Mouse (Mus musculus): ENCODE data around the gene Rabggtb.

Gene Rabggtb

DNA sequence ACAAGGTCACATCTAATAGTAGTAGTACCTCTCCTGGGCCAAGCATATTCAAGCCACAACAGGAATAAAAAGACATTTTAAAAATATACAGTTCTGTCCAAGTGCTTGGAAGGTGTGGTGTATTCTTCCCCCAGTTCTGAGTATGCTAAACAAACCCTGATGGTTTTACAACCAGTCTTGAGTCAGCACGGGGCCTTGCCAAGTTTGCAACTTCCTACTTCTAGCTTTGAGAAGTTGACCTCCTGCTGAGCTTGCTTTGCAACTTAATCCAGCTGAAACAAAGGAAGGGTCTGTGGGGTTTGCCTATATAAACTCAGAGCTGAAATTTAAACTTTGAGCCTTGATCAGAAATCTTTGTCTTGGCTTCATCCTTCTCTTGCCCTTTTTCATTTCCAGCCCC, 4.4 kb upstream of the Rabggtb start:
- no peak for DNase-seq

DNA sequence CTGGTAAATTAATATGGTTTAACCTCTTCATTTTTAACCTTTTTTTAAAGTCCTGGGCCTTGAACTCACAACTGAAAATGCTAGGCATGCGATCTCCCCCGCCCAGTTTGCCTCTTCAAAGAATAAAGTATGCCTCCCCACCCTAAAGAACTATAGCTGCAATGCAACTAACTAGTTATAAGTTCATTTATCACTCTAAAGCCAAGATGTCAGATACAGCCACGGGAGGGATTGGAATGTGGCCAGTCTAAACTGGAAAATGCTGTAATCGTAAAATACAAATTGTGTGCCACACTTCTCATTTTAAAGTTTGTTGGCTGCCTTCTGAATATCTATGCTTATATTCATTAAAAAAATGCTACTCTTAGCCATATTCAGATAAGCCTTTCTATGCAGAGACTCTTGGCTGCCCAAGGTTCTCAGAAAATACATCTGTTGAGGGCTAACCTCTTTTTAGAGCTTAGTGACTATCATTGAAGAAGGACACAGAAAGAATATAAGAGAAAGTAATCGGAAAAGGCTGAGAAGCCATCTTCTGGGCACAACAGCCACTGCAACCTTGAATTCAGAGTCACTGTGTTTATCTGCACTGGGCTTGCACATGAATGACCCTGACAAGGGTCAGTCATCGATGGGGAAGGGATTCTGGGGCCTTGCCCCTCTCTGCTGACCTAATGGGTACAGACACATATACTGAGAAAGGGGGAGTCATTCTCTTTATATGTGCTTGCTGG, 868 bp upstream of the Rabggtb start:
- DNase-seq = no peak

DNA sequence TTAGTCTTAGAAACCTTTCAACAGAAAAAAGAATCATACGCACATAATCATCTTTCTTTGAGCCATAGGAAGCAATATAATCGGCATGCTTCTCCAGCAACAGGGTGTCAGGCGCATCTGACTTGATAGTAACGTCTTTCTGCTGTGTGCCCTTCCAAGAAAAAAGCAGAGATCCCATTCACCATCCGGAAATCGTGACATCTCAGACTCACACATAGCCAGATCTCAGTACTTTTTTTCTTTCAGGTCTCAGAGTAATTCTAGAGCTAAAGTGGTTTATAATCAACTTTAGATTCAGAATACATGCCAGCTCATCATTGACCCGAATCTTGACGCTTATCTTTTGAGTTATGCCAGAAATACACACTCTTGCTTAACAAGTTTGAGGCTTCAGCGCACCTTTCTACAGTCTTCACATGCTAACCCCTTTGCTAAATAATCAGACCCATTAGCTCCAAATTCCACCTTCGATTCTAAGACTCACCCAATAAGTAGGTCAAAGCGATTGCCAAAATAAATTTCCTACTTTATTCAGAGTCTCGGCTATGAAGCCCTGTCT, 848 bp downstream of the Rabggtb start:
- DNase-seq = no peak

DNA sequence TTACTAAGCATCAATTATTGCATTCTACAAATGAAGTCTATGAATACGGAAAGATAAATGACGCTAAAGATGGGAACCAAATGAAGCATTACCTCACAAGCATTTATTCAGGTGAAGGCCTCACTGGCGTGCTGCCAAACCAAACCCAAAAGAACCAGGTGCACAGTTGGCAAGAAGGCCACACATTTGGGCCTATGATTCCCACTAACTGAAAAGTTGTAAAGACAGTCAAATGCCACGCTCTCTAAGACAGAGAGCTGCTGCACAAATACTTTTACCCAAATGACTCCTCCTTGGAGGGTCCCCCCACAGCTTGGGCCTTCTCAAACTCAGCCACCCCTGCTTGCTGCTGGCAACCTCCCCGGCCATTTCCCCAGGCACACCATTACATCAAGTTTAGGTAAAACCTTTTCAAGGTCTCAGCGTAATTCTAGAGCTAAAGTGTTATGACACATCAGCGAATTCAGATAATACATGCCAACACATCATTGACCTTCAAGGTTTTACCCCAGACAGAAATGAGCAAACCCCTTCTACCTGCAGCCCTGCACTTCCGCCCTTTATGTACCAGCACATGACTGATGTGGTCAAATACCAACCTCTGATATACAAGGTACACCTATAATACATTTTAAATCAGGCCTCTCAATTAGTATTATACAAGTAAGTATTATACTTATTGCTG, 1.5 kb downstream of the Rabggtb start:
- DNase-seq = no peak

DNA sequence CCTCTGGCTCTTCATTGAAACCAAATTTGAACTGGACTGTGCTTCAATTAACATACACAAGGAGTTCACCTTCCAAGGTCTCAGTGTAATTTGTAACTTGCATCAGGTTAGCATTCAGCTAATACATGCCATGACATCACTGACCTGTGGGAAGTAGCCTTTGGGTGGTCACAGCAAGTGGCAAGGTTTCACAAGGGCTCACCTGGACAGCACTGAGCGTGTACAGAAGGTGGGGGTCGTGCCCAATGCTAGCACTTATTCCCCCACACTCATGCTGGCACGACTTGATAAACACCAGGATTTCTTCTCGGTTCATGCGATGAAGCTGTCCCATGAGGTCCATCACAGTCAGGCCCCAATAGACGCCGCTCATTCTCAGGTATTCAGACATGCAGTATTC, 2.3 kb downstream of the Rabggtb start:
- DNase-seq = no peak

DNA sequence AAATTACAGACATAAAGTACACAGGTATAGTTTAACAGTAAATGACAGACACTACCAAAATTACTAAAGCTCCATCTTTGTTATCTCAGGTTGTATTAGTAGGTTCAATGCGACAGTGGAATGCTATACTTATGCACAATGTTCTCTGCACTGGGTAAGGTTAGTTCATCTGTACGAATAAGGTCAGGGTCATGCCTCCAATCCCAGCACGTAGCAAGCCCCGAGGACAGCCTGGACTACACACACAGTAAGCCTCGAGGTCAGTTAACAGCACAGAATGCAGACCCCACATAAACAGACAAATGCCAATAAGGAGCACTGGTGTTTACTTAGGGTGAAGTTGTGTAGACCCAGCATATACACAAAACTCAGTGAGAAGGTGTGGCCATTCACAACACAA, 3.9 kb downstream of the Rabggtb start:
- DNase-seq = no peak

DNA sequence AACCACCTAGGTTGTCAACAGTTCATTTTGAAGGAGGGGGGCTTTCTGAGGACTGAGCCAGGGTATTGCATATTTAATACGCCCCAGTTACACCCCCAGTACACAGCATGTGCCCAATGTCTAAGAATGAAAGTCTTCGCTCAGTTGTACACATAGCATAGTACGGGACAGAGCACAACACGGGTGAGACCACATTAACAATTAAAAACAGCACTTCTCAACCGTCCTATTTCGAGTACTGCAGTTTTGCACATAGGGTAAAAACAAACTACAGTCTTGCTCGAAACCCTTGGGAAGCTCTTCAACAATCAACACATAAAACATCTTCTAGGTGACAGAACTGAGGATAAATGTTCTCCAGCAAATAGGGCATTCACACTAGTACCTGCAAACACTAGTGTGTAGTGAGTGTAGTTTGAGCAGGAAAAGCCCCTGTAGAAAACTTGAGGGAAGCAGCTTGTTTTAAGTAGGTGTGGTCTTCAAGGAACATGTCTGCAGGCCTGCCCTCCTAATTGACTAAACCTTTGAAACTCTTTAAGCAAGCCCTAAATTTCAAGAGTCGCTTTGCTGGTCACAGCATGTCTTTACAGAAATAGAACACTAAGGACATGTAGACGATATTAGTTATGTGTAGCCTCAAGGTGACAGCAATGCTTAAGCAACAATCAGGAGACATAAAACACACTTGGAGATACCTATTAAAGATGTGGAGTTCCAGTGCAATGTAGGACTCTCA, 6.5 kb downstream of the Rabggtb start, which contains the start of gene Msh4:
Gene Msh4 (minus strand): TSS at position 3 of the 736 bp plus-strand sequence.
- no peak for DNase-seq

DNA sequence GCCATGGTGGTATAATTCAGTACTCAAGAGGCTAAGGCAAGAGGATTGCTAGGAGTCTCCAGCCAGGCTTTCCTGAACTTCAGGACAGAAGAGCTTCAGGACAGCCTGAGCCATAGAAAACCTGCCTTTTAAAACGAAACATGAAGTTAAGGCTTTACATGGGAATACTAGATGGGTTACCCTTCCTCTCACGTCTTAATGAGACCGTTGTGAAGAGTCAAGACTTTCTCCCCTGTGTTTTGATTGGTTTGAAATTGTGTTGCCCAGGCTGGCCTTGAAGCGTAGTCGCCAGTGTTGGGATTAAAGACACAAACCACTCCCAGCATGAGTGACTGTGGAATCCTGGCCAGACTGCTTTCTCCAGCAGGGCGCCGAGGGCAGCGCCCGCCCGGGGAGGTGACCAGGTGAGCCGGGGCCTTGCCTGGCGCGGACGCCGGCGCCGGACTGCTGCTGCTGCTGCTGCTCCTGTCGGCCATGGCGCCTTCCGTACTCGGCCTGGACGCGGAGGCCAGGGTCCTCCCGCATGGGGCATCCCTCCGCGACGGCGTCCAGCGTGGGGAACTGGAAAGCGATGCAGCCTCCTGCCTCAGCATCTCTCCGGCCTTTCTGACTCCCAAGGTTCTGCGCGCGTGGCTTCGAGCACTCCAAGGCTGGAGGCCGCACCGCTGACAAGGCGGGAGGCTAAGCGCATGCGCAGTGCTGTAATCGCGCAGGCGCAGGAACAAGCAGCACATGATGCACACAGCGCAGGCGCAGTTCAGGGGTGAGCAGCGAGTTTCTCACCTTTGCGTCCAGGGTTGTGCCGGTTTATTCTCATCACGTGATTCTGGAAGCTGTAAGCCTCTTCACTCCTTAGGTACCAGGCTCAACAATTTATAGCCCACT, 7.3 kb downstream of the Rabggtb start:
- no peak for DNase-seq

DNA sequence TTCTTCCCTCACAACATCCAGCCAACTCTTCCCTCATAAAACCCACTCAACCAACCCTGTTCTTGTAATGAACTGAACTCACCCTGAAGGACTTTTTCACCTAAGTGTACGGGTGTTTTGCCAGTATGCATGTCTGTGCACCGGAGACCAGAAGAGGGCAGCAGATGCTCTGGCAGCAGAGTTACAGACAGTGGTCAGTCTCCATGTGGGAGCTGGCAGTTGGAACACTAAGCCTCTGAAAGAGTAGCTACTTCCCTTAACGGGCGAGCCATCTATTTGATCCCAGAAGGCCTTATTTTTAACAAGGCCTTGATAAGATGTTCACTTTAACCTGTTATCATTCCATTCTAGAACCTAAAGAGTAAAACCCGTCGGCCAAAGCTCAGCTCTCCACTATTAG, 8.2 kb downstream of the Rabggtb start:
- peak; percentile 27 for DNase-seq

DNA sequence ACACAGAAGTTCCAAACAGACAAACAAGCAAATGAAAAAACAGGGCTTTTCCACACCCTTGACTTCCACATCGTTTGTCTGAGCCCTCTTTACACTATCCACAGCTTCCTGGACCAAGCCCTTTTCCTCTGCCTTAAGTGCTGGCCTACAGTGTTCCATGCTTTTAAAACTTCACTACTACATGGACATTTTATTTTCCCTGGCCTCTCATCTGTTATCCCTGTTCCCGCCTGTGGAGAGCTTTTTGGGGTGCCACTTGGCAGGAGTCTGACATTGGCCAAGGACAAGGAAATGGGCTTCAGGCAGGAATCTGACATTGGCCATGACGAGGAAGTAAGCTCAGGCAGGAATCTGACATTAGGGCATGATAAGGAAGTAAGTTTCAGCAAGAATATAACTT, 10.2 kb downstream of the Rabggtb start:
- DNase-seq = no peak

DNA sequence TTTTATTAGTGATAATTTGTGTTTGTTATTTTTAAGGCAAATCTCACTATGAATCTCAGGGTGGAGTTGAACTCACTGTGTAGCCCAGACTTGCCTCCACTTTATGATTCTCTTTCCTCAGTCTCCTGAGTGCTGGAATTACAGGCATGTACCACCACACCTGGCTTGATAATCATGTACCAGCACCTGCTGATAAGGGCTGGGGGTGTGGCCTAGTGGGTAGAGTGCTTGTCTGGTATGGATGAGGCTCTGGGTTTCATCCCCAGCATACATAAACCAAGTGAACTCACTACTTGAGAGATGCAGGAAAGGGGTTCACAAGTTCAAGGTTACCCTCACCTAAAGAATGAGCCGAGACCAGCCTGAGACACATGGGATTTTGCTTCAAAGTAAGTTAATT, 10.9 kb downstream of the Rabggtb start:
- no peak for DNase-seq

DNA sequence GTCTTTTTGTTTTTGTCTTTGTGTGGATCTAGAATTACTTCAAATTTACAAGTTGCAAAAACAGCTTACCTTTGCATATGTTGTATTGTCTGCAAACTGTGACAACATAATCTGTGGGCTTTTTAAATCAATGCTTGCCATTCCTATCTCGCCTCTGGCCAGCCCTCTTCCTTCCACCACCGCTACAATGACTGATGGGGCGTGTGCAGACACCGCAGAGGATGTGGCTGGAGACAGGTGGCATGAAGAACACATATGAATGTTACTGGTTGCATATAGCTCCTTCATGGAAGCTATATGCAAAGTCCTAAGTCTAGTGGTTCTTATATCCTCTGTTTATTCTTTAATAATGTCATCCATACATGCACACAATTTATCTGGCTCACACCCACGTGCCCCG, 15.6 kb downstream of the Rabggtb start:
- no peak for DNase-seq

DNA sequence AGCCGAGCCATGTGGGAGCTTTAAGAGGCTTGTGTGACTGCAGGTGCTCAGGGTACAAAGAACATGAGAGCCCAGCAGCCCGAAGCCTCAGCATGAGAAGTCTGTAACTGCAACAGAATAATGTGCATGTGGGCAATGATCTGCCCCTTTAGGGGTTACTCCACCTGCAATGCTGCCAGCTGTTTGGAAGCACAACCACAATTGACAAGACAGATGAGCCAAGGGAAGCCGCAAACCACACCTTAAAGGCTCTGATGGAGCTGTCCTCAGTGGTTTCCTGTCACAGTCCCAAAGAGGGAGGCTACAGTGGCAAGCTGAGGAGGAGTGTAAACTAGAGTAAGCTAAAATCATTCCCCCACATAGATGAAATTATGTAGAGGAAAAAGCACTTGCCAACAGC, 17.4 kb downstream of the Rabggtb start:
- DNase-seq = no peak

DNA sequence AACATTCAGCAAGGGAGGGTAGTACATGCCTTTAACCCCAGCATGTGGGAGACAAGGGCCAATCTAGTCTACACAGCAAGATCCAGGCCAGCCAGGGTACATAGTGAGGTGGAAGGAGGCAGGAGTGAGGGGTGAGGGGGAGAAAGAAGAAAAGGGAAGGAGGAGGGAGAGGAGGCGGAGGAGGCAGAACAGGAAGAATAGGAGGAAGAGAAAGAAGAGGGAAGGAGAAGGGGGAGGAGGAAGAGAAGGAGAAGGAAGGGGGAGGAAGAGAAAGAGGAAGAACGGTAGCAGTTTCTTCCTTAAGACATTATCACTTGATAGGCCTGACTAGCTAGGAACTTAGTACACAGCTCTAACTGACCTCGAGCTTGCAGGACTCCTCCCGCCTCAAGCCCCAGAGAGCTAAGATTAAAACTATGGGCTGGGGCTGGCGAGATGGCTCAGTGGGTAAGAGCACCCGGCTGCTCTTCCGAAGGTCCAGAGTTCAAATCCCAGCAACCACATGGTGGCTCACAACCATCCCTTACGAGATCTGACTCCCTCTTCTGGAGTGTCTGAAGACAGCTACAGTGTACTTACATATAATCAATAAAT, 23.5 kb downstream of the Rabggtb start:
- DNase-seq = no peak

DNA sequence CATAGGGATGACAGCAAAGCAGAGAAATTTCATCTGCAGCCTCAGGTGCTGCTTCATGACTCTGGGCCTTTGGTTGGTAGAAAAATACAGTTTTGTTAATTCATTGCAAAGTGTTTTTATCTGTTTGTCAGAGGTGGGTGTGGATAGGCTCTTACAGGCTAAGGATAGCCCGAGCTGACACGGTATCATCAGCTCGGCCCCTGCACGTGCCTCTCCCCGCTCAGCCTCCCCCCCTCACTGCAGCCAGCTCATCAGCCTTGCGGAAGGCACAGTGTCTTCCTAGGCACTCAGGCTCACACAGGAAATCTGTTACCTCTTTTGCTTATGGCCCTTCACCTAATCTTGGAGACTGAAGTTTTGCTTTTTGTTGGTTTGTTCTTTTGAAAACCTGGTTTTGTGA, 24.7 kb downstream of the Rabggtb start:
- DNase-seq = no peak

DNA sequence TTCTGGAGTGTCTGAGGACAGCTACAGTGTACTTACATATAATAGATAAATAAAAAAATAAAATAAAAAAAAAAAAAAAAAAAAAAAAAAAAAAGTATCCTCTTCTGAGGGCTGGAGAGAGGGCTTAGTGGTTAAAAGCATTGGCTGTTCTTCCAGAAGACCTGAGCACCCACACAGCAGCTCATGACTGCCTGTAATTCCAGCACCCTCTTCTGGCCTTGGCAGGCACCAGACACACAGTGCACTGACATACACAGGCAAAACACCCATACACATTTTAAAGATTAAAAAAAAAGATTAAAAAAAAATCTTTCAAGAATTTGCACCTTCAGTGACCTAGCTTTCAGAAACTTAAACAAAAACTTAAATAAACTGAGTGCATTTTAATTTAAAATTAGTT, 26.5 kb downstream of the Rabggtb start:
- no peak for DNase-seq

DNA sequence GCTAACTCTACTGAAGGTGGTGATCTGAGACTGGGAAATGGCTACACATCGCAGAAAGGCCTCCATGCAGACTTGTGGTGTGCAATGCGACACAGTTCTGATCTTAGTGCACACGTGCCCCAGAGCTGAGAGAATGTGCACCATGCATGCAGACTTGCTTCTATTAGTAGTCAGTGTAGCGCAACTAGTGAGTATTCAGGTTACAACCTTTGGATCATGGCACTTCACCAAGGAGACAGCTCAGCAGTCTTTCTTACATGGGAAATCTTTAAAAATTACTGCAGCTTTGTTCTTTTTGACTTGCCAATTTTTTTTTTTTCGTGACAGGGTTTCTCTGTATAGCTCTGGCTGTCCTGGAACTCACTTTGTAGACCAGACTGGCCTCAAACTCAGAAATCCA, 41.4 kb downstream of the Rabggtb start:
- no peak for DNase-seq

DNA sequence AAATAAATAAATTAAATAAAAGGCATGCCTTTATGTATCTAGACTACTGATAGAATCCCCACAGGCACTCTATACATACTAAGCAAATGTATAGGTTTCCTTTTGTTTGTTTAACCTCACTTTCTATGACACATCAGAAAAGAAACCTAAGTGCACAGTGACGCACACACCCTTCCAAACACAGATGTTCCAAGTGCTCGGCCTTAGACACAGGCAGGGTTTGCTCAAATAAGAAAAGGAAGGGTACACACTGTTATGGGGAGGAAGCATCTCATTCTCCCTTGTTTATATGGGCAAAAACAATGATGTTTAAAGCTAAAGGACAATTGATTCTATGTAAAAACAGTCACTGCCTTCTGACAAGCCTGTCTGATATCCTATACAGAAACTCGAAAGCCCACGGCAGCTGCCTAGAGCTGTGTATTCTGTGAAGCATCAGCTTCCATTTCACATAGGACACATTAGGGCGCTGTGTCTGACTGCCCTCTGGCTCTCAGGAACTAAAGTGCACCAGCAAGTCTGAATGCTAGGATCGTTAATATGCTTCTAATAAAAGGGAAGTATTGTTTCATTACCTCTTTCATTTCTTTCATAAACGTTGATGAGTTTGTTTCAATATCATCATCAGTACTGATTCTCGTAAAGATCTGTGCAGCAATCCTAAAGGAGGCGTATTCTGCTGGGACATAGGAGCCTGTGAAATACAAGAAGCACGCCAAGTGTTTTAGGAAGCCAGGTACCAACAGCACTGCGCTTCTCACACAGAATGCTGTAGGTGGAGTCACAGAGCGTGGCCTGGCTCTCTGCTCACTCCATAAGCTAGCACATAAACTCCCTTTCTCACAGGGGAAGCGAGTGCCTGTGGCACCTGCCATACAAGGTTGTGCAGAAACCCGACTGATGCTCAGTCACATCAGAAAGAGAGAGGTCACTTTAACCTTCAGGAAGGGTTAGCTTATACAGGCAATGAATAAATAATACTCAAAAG, 45.4 kb downstream of the Rabggtb start:
- DNase-seq = no peak

DNA sequence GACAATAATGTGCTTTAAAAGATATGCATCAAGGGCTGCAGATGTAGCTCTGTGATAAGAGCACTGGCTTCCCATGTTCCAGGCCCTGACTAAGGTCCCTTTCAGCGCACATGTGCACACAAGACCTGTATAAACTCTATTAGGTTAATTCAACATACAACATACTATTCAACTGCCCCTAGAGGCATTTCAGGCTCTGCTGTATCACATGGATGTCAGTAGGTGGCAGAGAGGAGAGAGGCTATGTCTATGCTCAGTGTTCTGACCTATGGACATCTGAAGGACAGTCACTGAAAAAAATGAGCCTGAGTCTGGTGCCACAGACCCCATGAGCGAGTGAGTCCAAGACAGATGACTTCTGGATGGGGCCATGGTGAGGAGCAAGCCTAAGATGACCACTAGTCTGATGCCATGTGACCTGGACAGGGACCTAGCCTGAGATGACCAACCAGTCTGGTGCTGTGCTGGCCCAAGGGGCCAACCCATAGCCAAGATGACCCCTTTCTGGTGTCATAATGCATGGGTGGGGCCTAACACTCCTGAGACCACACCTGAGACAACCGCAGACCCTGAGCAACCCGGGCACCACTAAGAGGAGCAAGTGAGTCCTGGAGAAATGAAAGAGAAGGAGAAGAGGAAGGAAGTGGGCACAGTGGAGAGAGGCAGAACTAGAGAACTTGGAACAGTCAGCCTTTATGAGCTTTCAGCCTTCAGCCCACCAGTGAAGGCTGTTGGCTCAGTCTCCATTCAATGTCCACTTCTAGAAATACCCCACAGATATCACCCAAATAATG, 48.0 kb downstream of the Rabggtb start:
- DNase-seq = no peak

DNA sequence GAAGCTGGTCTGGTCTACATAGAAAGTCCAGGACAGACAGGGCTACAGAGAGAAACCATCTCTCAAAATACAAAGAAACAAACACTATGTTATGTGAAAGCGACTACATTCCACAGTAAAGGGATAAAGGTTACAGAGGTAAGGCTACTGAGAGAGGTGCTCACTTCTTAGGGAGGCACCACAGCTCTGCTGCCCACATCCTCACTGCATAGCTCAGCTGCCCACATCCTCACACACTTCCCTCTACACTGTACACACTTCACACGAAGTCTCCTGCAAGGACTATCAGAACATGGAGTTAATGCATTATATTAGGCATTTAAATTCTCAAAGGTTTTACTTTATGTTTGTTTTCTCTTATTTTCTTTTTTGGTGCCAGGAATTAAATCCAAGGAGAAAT, 49.0 kb downstream of the Rabggtb start:
- no peak for DNase-seq
